Mouse (Mus musculus) heart, adult 2 months (tissue): ENCODE data around the gene Igsf11. TPM values are rescaled to one million over a fixed set of nuclear protein-coding genes. Genes with fewer than 3 reads are reported as not detected.

Source experiments
- DNase-seq, 2 experiments: peaks; one replicate each; pipeline ENCODE4 v3.0.0; 2021
- H3K27ac ChIP-seq: fragments of 200-600 bp; 2 replicates; pipeline ENCODE4 v1.8.1; 2022
- H3K27me3 ChIP-seq: fragments of 200-500 bp; 2 replicates; pipeline ENCODE4 v1.6.1; 2012; ENCODE audit warnings: mild to moderate bottlenecking, low read length, inconsistent platforms, mixed read lengths; ENCODE audit not compliant: control insufficient read depth, insufficient read depth
- H3K36me3 ChIP-seq: fragments of 200-500 bp; 2 replicates; pipeline ENCODE4 v1.6.1; 2012; ENCODE audit warnings: low read length, inconsistent platforms; ENCODE audit not compliant: control insufficient read depth, insufficient read depth
- H3K4me1 ChIP-seq: fragments of 200-500 bp; 2 replicates; pipeline ENCODE4 v1.6.1; 2011; ENCODE audit warnings: low read length; ENCODE audit not compliant: control insufficient read depth, insufficient read depth
- H3K4me3 ChIP-seq: fragments of 200-600 bp; 2 replicates; pipeline ENCODE4 v1.8.1; 2022
- H3K79me2 ChIP-seq: fragments of 200-500 bp; replicated peaks from 2 replicates; pipeline ENCODE4 v1.6.1; 2012; ENCODE audit warnings: mild to moderate bottlenecking, inconsistent platforms, low read length, moderate library complexity, mixed read lengths; ENCODE audit not compliant: control insufficient read depth, insufficient read depth
- H3K9ac ChIP-seq: fragments of 200-500 bp; 2 replicates; pipeline ENCODE4 v1.6.1; 2012; ENCODE audit warnings: low read depth, mild to moderate bottlenecking, control low read depth, inconsistent platforms, low read length, mixed read lengths
- CTCF ChIP-seq: fragments of 200-600 bp; IDR thresholded peaks from 2 replicates; pipeline ENCODE4 v1.8.1; 2022; ENCODE audit warnings: antibody characterized with exemption, mild to moderate bottlenecking, moderate library complexity
- EP300 ChIP-seq: fragments of 200-500 bp; IDR thresholded peaks from 2 replicates; pipeline ENCODE4 v1.6.1; 2011; ENCODE audit warnings: low read depth, low read length, control low read depth; ENCODE audit not compliant: insufficient read depth
- POLR2A ChIP-seq: fragments of 200-500 bp; IDR thresholded peaks from 2 replicates; pipeline ENCODE4 v1.6.1; 2011; ENCODE audit warnings: mild to moderate bottlenecking, low read depth, low read length, control low read depth; ENCODE audit not compliant: insufficient read depth
- WGBS: fragments of 180-500 bp; shearing (Covaris S2); methylation state at CpG from one replicate; pipeline ENCODE4 v1.1.7; 2018; 5-methylcytosine and 5-hydroxymethylcytosine counted together
- intact Hi-C: fragments of 180-260 bp; cut with DNase I; formaldehyde crosslinking; loops from one replicate; pipeline ENCODE4 v1.15.1; 2025
- polyA plus RNA-seq: library from polyadenylated mRNA; depleted of rRNA; stranded (reverse); fragments of >200 nt; gene quantifications from 2 replicates; pipeline ENCODE4 v1.2.3, GENCODE M21; 2012
- total RNA-seq, 2 experiments: library from RNA; stranded (reverse); gene quantifications; 2 replicates each; pipeline ENCODE4 v1.2.3; 2021

The Igsf11 gene
- total and polyA plus RNA-seq, 3 experiments = 0.48 to 1.0 (median 0.76) TPM

- no peak overlapping the region for H3K4me3 ChIP-seq
- no peak overlapping the region for H3K27ac ChIP-seq
- no peaks in the 10 kb centered on the region for H3K36me3 ChIP-seq
- intact Hi-C loops = no loop called here
- no peak for DNase-seq
- no peaks in the 10 kb centered on the region for H3K79me2 ChIP-seq
- peaks cover 3% of the 10 kb centered on the region for H3K27me3 ChIP-seq
- no peaks in the 10 kb centered on the region for H3K4me1 ChIP-seq
- no peak overlapping the region for H3K9ac ChIP-seq
- 78% methylated on average over 9 of the region's 9 CpGs for WGBS
- TF ChIP-seq CTCF (no peak), EP300 (no peak), POLR2A (no peak)
These were observed 15.8 kb downstream of the Igsf11 start for GRCm38 (mm10) chr16:38908304-38908703.

GRCm38 (mm10) chr16:38909506-38909905 is 17.0 kb downstream of the Igsf11 start:
- WGBS = 66% methylated on average over 12 of the region's 12 CpGs
- DNase-seq = no peak
- Histone ChIP-seq H3K4me1 (no peaks in the 10 kb centered on the region), H3K36me3 (no peaks in the 10 kb centered on the region), H3K79me2 (no peaks in the 10 kb centered on the region), H3K9ac (no peak overlapping the region), H3K4me3 (no peak overlapping the region), H3K27me3 (peaks cover 2% of the 10 kb centered on the region; the same call in 1 of the 2 replicates), H3K27ac (no peak overlapping the region)
- TF ChIP-seq EP300 = no peak
- no peak for TF ChIP-seq CTCF
- no peak for TF ChIP-seq POLR2A
- intact Hi-C loops = no loop called here

- Histone ChIP-seq H3K27me3 (peaks cover 2% of the 10 kb centered on the region; the same call in 1 of the 2 replicates), H3K4me3 (no peak overlapping the region), H3K79me2 (no peaks in the 10 kb centered on the region), H3K36me3 (no peaks in the 10 kb centered on the region), H3K27ac (no peak overlapping the region), H3K9ac (no peak overlapping the region), H3K4me1 (no peaks in the 10 kb centered on the region)
- intact Hi-C loops = no loop called here
- WGBS = 56% methylated on average over 8 of the region's 8 CpGs
- no peak for DNase-seq
- no peak for TF ChIP-seq EP300
- no peak for TF ChIP-seq CTCF
- no peak for TF ChIP-seq POLR2A
These were observed 17.6 kb downstream of the Igsf11 start for GRCm38 (mm10) chr16:38910088-38910487.

DNA sequence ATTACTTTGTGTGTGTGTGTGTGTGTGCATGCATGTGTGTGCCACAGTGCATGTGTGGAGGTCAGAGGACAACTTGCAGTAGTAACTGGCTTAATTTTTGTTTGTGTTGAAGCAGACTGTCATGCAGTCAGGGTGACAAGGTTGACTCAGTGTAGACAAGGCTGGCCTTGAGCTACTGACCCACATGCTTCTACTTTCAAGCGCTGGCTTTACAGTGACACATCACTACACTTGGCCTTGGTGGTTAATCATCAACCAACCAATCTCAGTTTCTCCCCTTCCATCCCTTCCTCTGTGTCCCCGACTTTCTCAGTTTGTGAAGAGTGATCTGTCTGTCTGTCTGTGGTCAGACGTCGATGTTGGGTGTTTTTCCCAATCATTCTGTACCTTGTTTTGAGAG is 23.0 kb downstream of the Igsf11 start:
- no peak for TF ChIP-seq EP300
- TF ChIP-seq POLR2A = no peak
- no peak for TF ChIP-seq CTCF
- H3K4me1 ChIP-seq = no peaks in the 10 kb centered on the region
- H3K4me3 ChIP-seq = no peak overlapping the region
- no peak overlapping the region for H3K9ac ChIP-seq
- no peak overlapping the region for H3K27ac ChIP-seq
- no peaks in the 10 kb centered on the region for H3K36me3 ChIP-seq
- H3K79me2 ChIP-seq = no peaks in the 10 kb centered on the region
- 88% methylated on average over 4 of the region's 4 CpGs for WGBS
- DNase-seq = no peak
- intact Hi-C loops = no loop called here
- H3K27me3 ChIP-seq = peaks cover 2% of the 10 kb centered on the region; the same call in 1 of the 2 replicates

- no peak for DNase-seq
- TF ChIP-seq CTCF = no peak
- TF ChIP-seq POLR2A = no peak
- no peak for TF ChIP-seq EP300
- H3K27ac ChIP-seq = no peak overlapping the region
- no peaks in the 10 kb centered on the region for H3K4me1 ChIP-seq
- no peak overlapping the region for H3K9ac ChIP-seq
- 90% methylated on average over 12 of the region's 12 CpGs for WGBS
- H3K79me2 ChIP-seq = no peaks in the 10 kb centered on the region
- intact Hi-C loops = no loop called here
- H3K27me3 ChIP-seq = peaks cover 2% of the 10 kb centered on the region; the same call in 1 of the 2 replicates
- H3K4me3 ChIP-seq = no peak overlapping the region
- no peaks in the 10 kb centered on the region for H3K36me3 ChIP-seq
These were observed 23.7 kb downstream of the Igsf11 start for GRCm38 (mm10) chr16:38916053-38916786.

DNA sequence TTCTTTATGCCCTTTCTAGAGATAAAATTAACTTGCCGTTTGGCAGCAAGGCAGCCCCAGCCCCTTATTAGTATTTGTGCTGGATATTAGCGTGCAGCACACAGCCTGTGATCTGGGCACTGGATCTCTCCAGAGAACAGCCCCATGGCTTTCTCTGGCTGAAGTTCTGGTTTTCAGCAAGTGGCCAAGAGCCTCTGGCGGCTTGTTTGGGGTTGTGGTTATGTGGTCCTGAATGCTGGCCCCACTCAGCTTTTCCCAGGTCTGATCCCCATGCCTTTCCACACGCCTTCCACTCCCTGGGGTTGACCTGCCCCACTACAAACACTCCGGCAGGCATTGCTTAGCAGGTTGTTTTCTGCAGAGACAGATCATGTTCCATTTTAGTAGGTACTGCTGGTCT is 24.4 kb downstream of the Igsf11 start:
- no peak overlapping the region for H3K4me3 ChIP-seq
- WGBS = 79% methylated on average over 5 of the region's 5 CpGs
- TF ChIP-seq CTCF (no peak), EP300 (no peak), POLR2A (no peak)
- no peaks in the 10 kb centered on the region for H3K36me3 ChIP-seq
- H3K27ac ChIP-seq = no peak overlapping the region
- no peaks in the 10 kb centered on the region for H3K79me2 ChIP-seq
- H3K9ac ChIP-seq = no peak overlapping the region
- no peak for DNase-seq
- H3K4me1 ChIP-seq = no peaks in the 10 kb centered on the region
- H3K27me3 ChIP-seq = peaks cover 2% of the 10 kb centered on the region; the same call in 1 of the 2 replicates
- intact Hi-C loops = no loop called here
